Mouse (Mus musculus) limb, embryonic 10.5 days (tissue): ENCODE results near the gene Arrdc1. TPM values are rescaled to one million over a fixed set of nuclear protein-coding genes. Genes with fewer than 3 reads are reported as not detected.
"Not testable (repeated sequence)": the region's sequence is repeated elsewhere in the genome, so short reads cannot be mapped to it uniquely, and the experiment has no call there.

ENCODE experiments used
- DNase-seq: peaks from one replicate; pipeline ENCODE4 v3.0.0-alpha.2; 2017; ENCODE audit warnings: low spot score
- H3K27ac ChIP-seq: fragments of 300-500 bp; sonication (generic); 2 replicates; pipeline ENCODE4 v1.5.1; 2016; ENCODE audit warnings: mild to moderate bottlenecking
- H3K27me3 ChIP-seq: fragments of 300-500 bp; sonication (generic); 2 replicates; pipeline ENCODE4 v1.6.1; 2016; ENCODE audit warnings: low read depth, mild to moderate bottlenecking; ENCODE audit not compliant: poor library complexity, severe bottlenecking
- H3K36me3 ChIP-seq: fragments of 300-500 bp; sonication (generic); 2 replicates; pipeline ENCODE4 v1.6.1; 2016; ENCODE audit warnings: mild to moderate bottlenecking, moderate library complexity
- H3K4me1 ChIP-seq: fragments of 300-500 bp; sonication (generic); 2 replicates; pipeline ENCODE4 v1.6.1; 2016
- H3K4me3 ChIP-seq: fragments of 300-500 bp; sonication (generic); 2 replicates; pipeline ENCODE4 v1.5.1; 2016; ENCODE audit warnings: mild to moderate bottlenecking, moderate library complexity
- H3K9me3 ChIP-seq: fragments of 300-500 bp; sonication (generic); replicated peaks from 2 replicates; pipeline ENCODE4 v1.6.1; 2016; ENCODE audit warnings: mild to moderate bottlenecking
- WGBS: fragments of 180-500 bp; shearing (Covaris S2); methylation state at CpG from one replicate; pipeline ENCODE4 v1.1.7; 2016; 5-methylcytosine and 5-hydroxymethylcytosine counted together
- polyA plus RNA-seq: library from polyadenylated mRNA; unstranded; fragments of >200 nt; fragmentation: Nextera tagmentation; extraction: Ambion mirVana; gene quantifications from 2 replicates; pipeline ENCODE4 v1.2.1, GENCODE M21; 2016

Gene Arrdc1
- polyA plus RNA-seq, 1 experiment from 2014 or later, result 16.5 TPM

- not testable (repeated sequence) for H3K27me3 ChIP-seq, H3K27ac ChIP-seq, H3K4me1 ChIP-seq, H3K36me3 ChIP-seq, DNase-seq, H3K9me3 ChIP-seq, H3K4me3 ChIP-seq
- WGBS, result 60% methylated on average over 2 of the region's 2 CpGs
Observed at GRCm38 (mm10) chr2:24944304-24944703, 9.3 kb upstream of the Arrdc1 start.

GRCm38 (mm10) chr2:24942092-24942491, 7.0 kb upstream of the Arrdc1 start:
- Histone ChIP-seq H3K36me3 (no peaks in the 10 kb centered on the region), H3K27me3 (peaks cover 5% of the 10 kb centered on the region; the same call in 1 of the 2 replicates), H3K4me3 (no peak overlapping the region), H3K4me1 (no peaks in the 10 kb centered on the region), H3K9me3 (no peaks in the 10 kb centered on the region), H3K27ac (no peak overlapping the region)
- no peak for DNase-seq
- 83% methylated on average over 4 of the region's 4 CpGs for WGBS

DNA sequence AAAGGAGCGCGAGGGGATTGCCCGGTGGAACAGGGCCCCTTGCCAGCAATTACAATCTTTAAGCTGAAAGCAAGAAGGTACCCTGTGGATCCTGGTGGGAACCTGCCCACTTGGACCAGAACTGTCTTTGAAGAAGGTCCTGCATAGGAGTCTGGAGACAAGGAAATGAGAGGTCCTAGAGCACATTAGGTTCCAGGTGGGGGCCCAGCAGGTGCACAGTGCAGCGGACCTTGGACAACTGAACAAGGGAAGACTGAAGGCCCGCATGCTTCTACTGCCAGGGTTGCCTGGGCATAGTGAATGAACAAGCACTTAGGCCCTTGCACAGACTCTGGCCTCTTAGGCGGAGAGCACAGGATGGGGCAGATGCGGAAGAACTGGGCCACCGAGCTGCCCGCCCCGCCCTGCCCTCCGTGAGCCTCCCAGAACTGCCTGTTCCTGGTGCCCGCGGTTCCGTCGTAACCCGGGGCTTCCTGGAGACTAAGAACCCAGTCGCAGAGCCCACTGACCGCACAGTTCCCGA, 550 bp downstream of the Arrdc1 start:
- Histone ChIP-seq H3K9me3 (no peaks in the 10 kb centered on the region), H3K4me3 (peak overlapping the region; percentile 71), H3K27me3 (peaks cover 36% of the 10 kb centered on the region), H3K4me1 (peaks cover 20% of the 10 kb centered on the region), H3K27ac (peak overlapping the region; percentile 72), H3K36me3 (no peaks in the 10 kb centered on the region)
- whole genome bisulfite sequencing, result 4% methylated on average over 19 of the region's 19 CpGs
- no peak for DNase-seq

DNA sequence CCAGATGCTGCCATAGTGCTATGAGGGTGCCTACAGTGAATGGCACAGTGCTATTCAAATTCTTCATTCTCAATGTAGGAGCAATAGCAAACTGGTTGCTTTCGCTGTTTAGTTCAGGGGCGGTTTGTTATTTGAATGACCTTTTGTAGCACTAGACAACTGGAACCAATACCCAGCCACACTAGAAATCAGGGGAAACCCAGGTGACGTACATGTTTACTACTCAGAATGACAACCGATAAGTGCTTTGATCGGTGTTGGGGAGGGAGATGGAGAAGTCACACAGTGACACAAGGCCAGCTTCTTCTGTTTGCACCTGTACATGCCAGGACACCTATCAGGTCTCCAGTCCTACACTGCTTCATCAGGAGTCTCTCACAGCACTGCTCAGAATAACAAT, 5.5 kb downstream of the Arrdc1 start:
- Histone ChIP-seq H3K4me1 (peaks cover 7% of the 10 kb centered on the region), H3K9me3 (no peaks in the 10 kb centered on the region), H3K27ac (no peak overlapping the region), H3K4me3 (no peak overlapping the region), H3K27me3 (peaks cover 24% of the 10 kb centered on the region), H3K36me3 (no peaks in the 10 kb centered on the region)
- WGBS, result 96% methylated on average over 5 of the region's 5 CpGs
- no peak for DNase-seq

- WGBS, result 56% methylated on average over 2 of the region's 2 CpGs
- peaks cover 3% of the 10 kb centered on the region for H3K4me1 ChIP-seq
- no peak overlapping the region for H3K4me3 ChIP-seq
- no peaks in the 10 kb centered on the region for H3K36me3 ChIP-seq
- peaks cover 19% of the 10 kb centered on the region for H3K27me3 ChIP-seq
- H3K9me3 ChIP-seq, result no peaks in the 10 kb centered on the region
- DNase-seq, result no peak
- H3K27ac ChIP-seq, result no peak overlapping the region
Observed at GRCm38 (mm10) chr2:24929119-24929518, 5.9 kb downstream of the Arrdc1 start.

GRCm38 (mm10) chr2:24927810-24928479, 7.1 kb downstream of the Arrdc1 start:
- Histone ChIP-seq H3K9me3 (no peaks in the 10 kb centered on the region), H3K27me3 (peaks cover 9% of the 10 kb centered on the region; the same call in 1 of the 2 replicates), H3K4me3 (no peak overlapping the region)

DNA sequence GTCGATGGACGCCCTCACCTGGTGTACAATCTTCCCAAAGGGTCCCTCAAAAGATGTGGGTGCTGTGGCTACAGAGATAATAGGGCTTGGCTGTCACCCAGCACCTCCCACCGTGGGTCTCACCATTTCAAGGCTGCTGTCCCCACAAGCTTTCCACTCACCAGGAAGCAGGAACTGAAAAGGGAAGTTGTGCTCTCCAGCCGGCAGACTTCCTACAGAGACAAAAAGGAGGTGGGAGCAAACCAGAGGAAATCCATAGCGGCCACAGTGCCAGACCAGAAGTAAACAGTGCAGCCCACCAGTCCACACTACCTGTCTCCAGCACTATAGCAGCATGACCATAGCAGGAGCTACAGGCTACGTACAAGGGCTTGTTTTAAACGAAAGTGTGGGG, 8.1 kb downstream of the Arrdc1 start:
- Histone ChIP-seq H3K27me3 (peaks cover 9% of the 10 kb centered on the region; the same call in 1 of the 2 replicates), H3K36me3 (no peaks in the 10 kb centered on the region), H3K9me3 (no peaks in the 10 kb centered on the region), H3K4me3 (no peak overlapping the region), H3K27ac (no peak overlapping the region), H3K4me1 (no peaks in the 10 kb centered on the region)
- 80% methylated on average over 7 of the region's 7 CpGs for WGBS
- DNase-seq, result no peak

More at GRCm38 (mm10) chr2:24927810-24928479, 7.1 kb downstream of the Arrdc1 start:
- Histone ChIP-seq H3K4me1 (no peaks in the 10 kb centered on the region), H3K27ac (no peak overlapping the region), H3K36me3 (no peaks in the 10 kb centered on the region)
- 65% methylated on average over 4 of the region's 4 CpGs for WGBS
- DNase-seq, result no peak

DNA sequence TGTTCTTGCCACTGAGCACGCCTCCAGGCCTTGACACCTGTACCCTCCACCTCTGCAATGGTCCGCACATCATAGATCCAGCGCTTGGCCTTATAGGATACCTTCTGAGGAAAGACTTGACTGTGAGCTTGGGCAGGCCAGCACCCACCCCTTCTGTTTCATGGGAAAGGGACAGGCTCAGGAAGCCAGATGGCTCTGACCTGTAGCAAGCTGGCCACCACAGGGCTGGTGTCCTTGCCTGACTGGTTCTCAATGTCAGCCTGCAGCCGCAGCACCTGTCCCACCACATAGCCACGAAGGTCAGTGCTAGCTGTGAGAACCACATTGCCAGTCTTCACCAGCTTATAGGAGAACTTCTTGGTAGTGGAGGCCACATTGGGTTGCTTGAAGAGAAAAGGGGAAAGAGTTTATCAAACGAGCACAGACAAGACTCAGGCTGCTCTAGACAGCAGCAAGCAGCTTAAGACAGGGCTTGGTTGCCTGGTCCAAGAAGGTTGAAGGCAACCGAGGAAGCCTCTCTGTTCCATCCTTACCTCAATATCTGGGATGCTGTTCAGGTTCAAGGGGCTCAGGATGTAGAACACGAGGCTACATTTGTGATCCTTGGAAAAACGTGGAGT, 8.6 kb downstream of the Arrdc1 start:
- Histone ChIP-seq H3K4me3 (no peak overlapping the region), H3K4me1 (no peaks in the 10 kb centered on the region), H3K27ac (no peak overlapping the region), H3K9me3 (no peaks in the 10 kb centered on the region), H3K36me3 (no peaks in the 10 kb centered on the region), H3K27me3 (peaks cover 9% of the 10 kb centered on the region; the same call in 1 of the 2 replicates)
- WGBS, result 83% methylated on average over 9 of the region's 9 CpGs
- DNase-seq, result no peak

DNA sequence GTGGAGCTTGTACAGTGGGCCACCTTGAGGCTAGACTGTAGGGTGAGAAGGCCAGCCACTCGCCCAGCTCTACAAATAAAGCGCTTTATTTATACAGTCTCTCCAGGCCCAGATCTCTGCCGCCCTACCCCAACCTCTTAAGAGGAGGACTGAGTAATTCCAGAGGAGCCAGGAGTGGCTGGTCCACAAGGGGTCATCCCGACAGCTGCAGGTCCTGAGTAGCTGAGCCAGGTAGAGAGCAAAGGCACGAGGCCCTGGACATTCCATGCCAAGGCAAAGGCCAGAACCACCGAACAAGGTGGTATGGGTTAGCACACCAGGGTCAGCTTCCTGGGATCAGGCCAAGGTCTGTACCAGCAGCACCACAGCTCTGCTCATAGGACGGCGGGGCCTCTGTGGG, 9.8 kb downstream of the Arrdc1 start:
- Histone ChIP-seq H3K4me3 (no peak overlapping the region), H3K36me3 (no peaks in the 10 kb centered on the region), H3K27me3 (peaks cover 9% of the 10 kb centered on the region; the same call in 1 of the 2 replicates), H3K9me3 (no peaks in the 10 kb centered on the region), H3K4me1 (no peaks in the 10 kb centered on the region), H3K27ac (no peak overlapping the region)
- WGBS, result 92% methylated on average over 8 of the region's 8 CpGs
- DNase-seq, result no peak

- Histone ChIP-seq H3K36me3 (no peaks in the 10 kb centered on the region), H3K9me3 (no peaks in the 10 kb centered on the region), H3K4me3 (no peak overlapping the region), H3K4me1 (no peaks in the 10 kb centered on the region), H3K27ac (no peak overlapping the region), H3K27me3 (peaks cover 6% of the 10 kb centered on the region; the same call in 1 of the 2 replicates)
- 64% methylated on average over 2 of the region's 2 CpGs for WGBS
- DNase-seq, result no peak
Observed at GRCm38 (mm10) chr2:24923561-24923960, 11.5 kb downstream of the Arrdc1 start.

GRCm38 (mm10) chr2:24919839-24920175, 15.2 kb downstream of the Arrdc1 start:
- H3K4me3 ChIP-seq, result peak overlapping the region; percentile 94
- WGBS, result 9% methylated on average over 8 of the region's 8 CpGs
- DNase-seq, result no peak

GRCm38 (mm10) chr2:24918930-24919838, 15.9 kb downstream of the Arrdc1 start, which contains the start of gene Ehmt1:
Gene Ehmt1, minus strand, starts transcription at chr2:24919614.
- Histone ChIP-seq H3K36me3 (peaks cover 11% of the 10 kb centered on the region), H3K9me3 (no peaks in the 10 kb centered on the region), H3K4me3 (peak within 1 kb of the TSS; percentile 94), H3K27me3 (no peaks in the 10 kb centered on the region), H3K27ac (peak within 1 kb of the TSS; percentile 99), H3K4me1 (peaks cover 11% of the 10 kb centered on the region)
- DNase-seq, result peak; percentile 95
- under 1% methylated on average over 108 of the region's 112 CpGs for WGBS

More at GRCm38 (mm10) chr2:24919839-24920175, 15.2 kb downstream of the Arrdc1 start:
- Histone ChIP-seq H3K27ac (peak overlapping the region; percentile 99), H3K36me3 (peaks cover 5% of the 10 kb centered on the region), H3K4me1 (peaks cover 11% of the 10 kb centered on the region), H3K9me3 (no peaks in the 10 kb centered on the region), H3K27me3 (no peaks in the 10 kb centered on the region)
